Mouse (Mus musculus) spleen, postnatal 4 days (tissue): ENCODE measurements around the gene Ppard.

Experiments
- DNase-seq, 2 experiments: peaks; one replicate each; pipeline ENCODE4 v3.0.0; 2022; ENCODE audit warnings: low spot score in 2 of 2

Gene Ppard

DNA sequence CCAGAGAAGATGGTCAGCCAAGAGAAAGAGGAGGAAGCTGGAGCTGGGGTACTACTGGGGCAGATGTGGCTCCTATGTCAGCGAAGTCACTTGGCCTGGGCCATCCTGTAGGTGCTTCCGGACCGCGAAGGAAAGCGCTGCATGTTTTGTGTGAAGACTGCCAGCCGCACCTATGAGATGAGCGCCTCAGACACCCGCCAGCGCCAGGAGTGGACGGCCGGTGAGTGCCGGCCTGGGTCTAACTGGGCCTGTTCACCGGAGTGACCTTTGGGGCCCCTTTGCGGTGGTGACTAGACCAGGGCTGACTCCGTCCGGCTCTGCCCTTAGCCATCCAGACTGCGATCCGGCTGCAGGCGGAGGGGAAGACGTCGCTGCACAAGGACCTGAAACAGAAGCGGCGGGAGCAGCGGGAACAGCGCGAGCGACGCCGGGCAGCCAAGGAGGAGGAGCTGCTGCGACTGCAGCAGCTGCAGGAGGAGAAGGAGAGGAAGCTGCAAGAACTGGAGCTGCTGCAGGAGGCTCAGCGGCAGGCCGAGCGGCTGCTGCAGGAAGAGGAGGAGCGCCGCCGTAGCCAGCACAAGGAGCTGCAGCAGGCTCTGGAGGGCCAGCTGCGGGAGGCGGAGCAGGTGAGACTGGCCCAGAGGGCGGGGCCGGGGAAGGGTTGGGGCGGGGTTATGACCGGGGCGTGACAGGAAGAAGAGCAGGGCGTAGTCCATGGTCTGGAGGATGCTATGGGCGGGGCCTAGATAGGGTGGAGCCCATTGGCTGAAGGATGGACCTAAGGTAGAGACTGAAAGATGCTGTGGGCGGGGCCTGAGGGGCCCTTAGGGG, 8.7 kb upstream of the Ppard start:
- peak; percentile 96 to 97 for DNase-seq

DNA sequence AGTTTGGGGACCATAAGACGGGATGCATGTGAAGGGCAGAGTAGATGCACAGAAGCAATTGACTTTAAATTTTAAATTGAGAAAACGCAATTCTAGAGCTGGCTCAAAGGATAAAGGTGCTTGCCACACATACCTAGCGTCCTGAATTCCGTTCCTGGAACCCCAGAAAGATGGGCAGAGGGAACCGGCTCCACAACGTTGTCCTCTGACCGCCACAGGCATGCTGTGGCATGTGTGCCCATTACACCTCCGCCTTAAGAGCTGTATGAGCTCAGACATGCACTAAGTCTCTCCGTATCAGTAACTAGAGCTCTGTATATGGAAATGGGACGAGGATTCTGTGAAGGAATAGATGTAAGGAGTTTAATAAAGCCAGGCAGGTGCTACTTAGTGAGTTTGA, 7.9 kb upstream of the Ppard start:
- DNase-seq = no peak

DNA sequence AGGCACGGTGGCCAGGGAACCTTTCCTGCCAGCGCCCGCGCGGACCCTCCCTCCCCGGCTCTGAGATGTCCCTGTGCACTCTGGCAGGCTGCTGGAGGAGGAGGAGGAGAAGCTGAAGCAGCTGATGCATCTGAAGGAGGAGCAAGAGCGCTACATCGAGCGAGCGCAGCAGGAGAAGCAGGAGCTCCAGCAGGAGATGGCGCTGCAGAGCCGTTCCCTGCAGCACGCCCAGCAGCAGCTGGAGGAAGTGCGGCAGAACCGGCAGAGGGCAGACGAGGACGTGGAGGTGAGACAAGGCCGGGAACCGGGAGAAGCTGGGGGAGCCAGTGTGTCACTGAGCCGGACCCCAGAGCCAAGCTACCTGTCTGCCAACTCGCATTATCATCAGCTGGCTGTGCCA, 6.5 kb upstream of the Ppard start:
- DNase-seq = peak; percentile 83 to 89

DNA sequence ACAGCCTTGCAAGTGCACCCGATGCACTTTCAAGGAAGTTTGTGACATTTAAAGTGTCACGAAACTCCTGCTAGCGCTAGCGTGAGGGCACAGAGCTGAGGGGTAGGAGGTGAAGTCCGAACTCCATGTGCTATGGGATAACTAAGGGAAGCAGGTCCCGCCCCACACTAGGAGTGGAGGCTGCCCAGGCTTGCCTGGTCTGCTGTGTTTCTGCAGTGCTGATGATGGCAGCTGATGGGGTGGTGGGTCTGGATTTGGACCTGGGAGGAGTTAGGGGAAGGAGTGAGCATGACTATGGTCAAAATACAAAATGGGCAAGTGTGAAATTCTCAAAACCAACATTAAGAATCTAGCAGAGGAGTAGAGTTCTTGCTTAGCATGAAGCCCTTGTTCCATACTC, 2.0 kb upstream of the Ppard start:
- no peak for DNase-seq

DNA sequence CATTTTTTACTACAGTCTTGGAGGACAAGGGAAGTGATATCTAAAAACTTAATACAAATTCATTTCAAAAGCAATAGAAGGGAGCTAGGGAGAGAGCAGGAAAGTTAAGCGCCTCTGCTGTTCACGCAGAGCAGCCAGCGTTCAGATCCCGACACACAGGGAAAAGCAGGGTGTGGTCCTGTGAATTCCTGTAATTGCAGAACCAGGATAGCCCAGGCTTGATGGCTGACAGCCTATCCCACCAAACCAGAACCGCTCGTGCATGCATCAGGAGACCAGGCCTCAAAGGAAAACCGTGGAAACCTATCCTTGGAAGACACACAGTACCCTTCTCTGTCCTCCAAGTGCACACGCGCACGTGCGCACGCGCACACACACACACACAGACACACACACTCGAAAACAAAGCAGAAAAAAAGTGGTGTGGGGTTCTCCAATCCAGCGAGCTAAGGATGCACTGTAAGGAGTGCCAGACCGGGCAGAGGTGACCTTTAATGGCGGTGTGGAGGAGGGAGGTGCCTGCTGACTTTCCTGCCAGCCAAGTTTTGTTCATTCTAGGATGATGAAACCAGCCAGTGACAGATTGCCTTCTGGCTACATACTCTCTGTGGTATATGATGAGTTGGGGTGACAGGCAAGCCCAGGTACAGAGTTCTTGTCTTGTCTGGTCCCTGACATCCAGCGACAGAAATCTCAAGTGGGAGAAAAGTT, 1.3 kb upstream of the Ppard start:
- DNase-seq = no peak

DNA sequence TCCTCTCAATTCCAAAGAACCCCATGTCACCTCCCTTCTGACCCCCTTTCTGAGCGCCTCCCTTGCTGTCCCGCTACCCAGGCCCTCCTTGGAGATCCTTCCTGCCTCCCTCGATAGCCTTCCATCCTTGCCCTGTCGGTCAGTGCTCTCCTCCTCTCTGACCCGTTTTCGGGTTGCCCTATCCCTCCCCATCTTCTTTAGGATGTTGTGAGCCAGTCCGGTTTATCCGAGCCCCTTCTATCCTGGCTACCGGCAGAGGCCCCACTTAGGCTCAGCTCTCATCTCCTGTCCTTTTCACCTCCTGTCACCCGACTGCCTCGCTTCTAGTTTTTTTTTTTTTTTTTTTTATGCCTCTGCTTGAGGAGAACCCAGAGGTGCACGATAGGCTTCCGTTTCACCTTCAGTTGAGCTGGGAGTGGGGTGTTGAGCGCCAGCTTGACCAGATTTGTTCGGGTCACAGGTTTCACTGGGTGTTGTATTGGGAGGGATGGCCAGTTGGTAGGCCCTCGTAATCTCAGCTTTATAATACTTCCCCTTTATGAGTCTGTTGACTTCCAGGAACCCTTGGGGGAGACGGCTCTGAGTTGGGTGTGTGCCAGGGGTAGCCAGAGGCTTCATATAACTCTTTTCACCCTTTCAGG, 711 bp downstream of the Ppard start:
- DNase-seq = no peak

DNA sequence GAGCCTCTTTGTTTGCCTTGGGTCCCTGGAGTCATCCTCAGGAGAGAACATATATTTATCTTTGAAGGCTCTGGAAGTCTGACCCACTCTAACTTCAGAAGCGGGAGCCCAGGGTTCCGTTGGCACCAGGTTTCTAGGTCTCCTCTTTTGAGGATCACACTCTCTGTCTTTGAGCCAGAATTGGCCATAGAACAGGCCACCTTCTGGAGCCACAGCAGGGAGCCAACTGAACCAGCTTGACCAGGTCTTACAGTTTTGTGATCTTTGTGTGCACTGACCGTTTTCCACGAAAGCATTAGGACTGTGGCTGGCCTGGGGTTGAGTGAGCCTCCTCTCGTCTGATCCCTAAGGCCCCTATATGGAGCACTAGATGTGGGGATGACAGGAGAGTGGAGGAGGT, 2.1 kb downstream of the Ppard start:
- DNase-seq = no peak

DNA sequence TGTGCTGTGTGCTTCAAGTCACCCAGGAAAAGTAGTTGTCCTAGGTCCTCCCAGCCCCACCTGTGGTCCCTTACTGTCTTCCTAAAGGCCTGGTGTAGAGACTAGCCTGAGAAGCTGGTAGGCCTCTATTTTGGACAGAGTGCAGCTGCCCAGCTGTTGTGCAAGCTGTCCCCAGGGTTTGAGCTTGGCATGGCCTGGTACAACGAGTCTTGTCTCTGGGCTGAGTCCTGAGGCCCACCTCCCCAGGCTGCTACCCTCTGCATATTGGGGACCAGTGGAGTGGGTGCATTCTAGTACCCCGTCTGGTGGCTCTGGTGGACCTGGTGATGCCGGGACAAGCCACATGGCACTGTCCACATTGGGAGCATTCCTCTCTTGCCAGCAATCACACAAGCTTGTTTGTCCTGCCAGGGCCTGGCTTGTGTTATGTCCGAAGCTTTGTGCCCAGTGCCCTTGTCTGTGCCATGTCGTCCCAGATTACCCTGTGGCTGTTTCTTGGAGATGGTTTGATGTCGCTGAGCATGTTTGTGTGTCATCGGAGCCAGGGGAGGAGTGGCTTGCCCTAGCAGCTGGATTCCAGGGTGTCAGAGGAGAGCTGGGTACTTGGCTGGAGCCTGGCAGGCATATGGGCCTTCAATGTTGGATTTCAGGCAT, 3.6 kb downstream of the Ppard start:
- DNase-seq = no peak

DNA sequence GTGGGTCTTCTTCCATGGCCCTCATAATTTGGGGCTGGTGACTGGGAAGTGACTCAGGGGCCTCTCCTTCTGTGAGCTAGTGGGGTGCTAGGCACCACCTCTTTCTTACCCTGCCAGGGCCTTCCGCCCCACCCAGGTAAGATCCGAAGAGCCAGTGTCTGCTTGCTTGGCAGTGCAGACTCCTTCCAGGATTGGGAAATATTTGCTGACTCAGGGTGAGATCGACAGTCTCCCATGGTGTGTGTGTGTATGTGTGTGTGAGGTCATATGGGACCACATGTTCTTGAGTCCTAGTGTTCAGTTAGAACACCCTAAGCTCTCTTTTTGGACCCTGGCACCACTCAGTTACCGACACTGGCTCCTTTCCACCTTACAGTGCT, 4.1 kb downstream of the Ppard start:
- DNase-seq = no peak

DNA sequence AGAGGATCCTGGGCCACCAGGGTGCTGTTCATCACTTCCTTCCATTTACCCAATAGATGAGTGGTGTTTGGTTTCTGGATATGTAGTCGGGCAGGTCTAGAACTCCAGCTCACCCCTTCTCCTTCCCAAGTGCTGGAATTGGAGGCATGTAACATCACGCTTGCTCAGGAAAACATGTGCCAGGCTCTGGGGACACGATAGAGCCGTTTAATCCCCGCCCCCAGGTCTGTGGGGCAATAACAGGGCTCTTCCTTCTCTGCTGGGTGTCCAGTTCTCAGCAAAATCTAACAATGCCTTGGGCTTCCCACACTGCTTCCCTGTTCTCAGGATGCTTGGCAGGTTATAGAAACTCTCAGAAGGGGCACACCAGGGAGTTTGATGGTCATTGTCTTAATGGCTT, 4.9 kb downstream of the Ppard start:
- no peak for DNase-seq

DNA sequence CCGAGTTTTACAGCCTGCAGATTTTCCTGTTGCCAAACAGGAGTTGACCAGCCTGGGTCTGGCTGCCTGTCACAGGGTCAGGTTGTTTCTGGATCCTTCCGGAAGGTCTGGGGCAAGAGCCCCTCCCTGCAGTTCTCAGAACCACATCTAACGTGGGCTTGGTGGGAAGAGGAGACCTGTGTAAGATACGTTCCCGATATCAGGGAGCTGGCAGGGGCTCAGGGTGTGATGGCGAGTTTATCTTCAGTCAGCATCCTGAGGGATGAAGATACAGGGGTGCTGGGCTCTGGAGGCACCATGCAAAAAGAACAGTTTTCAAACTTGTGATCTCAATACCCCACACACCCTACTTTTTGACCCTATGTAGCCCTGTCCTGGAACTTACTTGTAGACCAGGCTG, 5.4 kb downstream of the Ppard start:
- DNase-seq = no peak

DNA sequence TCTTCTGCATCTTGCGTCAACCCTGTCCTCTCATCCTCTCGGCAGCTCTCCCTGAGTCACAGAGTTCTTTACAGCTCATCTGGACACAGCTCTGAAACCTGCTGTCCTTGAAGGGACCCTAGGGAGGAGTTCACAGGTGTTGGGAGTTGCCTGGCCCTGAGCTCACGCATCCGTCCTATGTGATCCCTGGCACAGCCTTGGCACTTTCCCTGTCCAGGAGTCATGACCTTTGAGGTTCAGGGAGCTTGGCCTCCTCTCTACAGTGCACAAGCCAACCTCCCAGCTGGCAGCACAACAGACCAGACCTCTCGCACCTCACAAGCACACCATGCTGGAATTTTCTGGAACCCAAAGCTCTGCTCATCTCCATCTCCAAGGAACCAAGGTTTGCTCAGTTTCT, 8.3 kb downstream of the Ppard start:
- no peak for DNase-seq

DNA sequence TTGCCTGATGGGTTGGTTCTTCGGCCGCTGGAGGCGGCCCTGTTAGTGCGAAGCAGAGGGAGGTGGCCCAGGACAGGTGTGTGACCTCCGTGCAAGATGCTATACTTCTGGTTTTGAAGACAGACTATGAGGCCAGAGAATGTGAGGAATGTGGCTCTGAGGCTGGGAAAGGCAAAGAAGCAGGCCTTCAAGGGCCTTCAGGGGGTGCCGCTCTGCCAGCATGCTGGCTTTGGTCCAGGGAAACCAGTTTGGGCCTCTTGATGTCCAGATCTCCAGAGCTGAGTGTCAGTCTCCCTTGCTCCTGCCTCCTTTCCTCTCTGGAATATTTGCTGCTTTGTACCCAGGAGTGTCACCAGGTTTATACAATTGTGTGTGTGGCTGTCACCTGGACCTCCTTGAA, 9.8 kb downstream of the Ppard start:
- no peak for DNase-seq

DNA sequence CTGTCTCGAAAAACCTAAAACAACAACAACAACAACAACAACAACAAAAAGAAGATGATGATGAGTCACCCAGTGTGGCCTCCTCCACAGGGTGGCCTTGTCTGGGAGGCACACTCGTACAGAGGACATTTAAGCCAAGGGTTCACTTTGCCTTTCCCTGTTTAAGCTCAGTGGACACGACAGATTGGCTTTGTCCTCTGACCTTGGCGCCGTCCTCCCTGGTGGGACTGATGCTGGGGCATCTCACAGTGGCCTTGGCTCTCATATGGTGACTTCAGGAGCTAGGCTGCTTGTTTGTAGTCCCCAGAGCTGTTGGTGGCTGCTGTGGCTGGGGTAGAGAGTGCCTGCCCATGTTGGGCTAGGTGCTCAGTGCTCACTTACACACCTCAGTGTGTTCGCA, 11.7 kb downstream of the Ppard start:
- no peak for DNase-seq

DNA sequence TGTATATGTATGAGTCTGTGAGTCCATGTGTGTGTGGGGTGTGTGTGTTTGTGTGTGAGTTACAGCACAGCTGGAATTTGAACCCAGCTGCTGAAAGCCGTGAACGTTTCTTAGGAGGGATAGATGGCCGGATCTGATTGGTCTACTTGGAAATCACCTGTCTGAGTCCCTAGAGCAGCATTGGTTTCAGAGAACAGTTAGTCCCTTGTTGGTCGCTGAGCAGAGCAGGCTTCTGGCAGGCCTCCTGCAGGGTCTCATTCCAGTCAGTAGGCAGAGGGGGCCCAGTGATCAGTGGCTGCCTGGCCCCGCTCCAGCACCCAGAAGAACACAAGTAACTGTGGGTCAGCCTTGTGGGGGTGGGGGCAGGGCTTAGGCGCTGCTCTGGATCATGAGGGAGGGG, 12.2 kb downstream of the Ppard start:
- no peak for DNase-seq

DNA sequence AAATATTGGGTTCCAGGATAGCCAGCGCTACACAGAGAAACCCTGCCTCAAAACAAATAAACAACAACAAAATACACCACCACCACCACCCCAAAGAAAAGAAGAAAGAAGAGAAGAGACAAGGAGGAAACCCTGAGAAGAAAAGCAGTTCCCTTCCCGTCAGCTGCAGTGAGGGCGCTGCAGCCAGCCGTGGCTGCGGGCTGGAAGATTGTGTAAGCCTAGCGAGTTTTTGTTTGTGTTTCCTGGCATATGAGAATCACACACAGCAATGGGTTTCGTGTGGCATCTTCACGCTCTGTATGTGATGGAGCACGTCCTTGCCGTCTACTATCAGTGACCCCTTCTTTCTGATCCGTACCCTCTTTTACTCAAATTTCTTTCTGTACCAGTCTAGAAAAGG, 14.1 kb downstream of the Ppard start:
- DNase-seq = no peak

DNA sequence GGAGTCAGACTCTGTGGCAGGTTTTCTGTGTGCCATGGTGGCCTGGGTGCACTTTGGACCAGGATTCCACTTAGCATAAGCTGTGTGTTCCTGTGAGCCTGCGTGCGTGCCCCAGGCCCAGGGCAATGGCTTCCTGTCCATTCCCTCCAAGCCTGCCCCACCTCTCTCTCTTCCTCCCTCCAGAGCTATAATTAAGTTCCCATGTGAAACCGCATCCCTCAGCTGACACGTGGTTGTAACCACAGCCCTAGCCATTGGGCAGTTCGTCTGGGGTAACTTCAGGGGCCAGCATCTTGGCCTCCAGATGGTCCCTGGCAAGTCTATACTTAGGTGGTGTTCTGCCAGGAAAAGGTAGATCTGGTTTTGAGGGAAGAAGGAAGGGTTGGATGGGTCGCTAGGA, 15.1 kb downstream of the Ppard start:
- DNase-seq = no peak

DNA sequence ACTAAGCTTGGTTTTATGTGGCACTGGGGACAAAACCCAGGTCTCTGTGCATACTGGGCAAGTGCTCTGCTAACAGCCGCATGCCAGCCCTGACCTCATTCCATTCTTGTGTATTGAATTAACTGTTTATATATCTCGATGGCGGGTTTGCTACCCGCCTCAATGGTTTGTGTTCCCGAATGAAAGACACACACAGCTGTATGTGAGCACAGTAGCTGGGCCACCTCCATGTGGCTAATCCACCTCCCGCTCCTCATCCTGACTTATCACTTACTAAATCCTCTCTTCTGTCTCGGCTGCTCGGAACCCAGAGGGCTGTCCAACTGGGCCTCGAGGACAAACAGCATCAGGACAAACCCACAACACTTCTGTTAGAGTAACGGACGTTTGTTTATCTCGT, 16.6 kb downstream of the Ppard start:
- no peak for DNase-seq

DNA sequence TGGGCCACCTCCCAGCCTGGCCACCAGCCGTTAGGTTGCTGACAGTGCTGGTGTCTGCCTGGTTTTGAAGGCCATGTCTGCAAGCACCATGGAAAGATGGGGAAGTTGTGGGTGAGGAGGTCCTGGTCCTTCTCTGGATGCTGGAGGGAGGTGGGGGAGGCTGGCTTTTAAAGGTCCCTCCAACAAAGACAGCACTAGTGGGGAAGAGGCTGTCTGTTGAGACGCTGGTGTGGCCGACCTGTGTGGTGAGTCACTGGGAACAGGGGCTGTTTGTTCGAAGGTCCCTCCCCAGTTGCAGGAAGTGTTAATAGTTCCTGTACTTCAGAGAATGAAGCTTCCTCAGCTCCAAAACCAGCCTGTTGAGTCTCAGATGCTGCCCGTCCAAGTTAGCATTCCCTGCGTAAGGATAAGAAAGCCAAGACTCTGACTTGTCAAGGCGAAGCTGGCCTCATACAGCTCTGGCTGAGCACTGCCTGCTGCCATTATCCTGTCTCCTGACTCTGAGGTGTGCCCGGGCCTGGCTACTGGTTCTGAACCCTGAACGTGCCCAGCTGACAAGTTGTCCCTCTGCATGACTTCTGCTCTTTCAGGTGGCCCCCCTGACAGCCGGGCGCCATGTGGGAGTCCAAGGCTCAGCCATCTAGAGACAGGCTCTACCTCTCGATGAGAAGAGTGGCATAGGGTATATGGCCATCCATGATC, 19.2 kb downstream of the Ppard start:
- no peak for DNase-seq

DNA sequence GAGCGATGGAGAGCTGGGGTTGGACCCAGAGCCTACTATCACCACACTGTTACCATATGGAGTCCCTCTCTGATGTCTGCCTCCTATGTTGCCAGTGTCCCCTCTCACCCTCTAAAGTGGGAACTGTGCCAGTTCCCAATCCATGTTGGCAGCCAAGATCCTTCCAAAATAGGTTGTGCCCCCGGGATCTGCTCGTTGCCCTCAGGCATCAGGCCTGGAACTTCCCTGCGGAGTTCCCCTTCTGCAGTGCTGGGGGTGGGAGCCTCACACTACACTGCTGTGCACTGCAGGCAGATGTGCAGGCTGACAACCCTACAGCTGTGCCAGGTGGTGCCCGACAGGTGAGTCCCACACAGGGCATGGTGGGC, 19.8 kb downstream of the Ppard start:
- DNase-seq = no peak

DNA sequence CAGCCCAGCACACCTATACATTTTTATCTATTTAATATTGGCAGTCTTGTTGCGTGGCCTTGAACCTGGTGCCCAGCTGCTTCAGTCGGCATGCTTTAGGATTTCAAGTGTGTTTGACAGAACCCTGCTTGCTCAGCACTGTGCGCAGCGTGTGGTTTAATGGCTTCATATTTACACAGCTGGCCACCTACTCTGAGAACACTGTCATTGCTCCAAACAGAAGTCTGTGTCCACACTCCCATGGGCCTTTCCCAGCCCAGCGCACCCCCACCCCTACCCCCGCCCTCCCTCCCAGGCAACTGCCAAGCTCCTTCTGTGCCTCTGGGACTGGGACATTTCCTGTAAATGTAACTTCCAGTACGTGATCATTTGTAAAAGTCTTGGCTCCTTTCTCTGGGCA, 20.7 kb downstream of the Ppard start:
- DNase-seq = no peak

DNA sequence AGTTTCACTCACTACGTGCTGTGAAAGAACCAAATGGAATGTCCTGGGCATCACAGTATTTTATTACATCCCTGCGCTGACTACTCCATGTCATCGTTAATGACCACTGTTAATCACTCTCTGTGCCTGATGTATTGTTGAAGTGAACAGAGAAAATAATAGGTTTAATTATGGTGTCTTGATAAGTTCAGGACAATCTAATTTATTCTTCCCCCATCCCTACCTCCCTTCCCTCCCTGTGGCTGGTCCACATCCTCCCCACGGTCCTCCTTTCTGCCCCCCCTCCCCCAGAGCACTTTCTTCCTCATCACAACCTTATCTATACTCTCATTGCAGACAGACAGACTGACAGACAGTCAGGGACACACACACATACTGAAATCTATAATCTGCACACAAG, 22.3 kb downstream of the Ppard start:
- DNase-seq = no peak
